In genomic region chr3:104962141-104962611, GRCm38 (mm10) we compare ENCODE assay signal across 7 mouse cellular contexts. TPM values are rescaled to one million over a fixed set of nuclear protein-coding genes. Genes with fewer than 3 reads are reported as not detected.
DNase-seq lines count a peak whose midpoint lies in the region; ATAC-seq and TF ChIP-seq lines count a peak whose summit lies in the region.

No protein-coding gene starts in this region.

- no peaks in the 10 kb centered on the region for H3K9me3 ChIP-seq in E14TG2a.4 (ENCODE audit: low read length)
- no peaks in the 10 kb centered on the region for H3K9me3 ChIP-seq in heart, embryonic 15.5 days (replicated peaks)
- H3K9me3 ChIP-seq in limb, embryonic 13.5 days = no peaks in the 10 kb centered on the region
- H3K9me3 ChIP-seq in neural tube, embryonic 11.5 days (ENCODE audit: control insufficient read depth, low read length) = no peaks in the 10 kb centered on the region

- H3K36me3 ChIP-seq in E14TG2a.4 (ENCODE audit: insufficient read depth, low read length) = no peaks in the 10 kb centered on the region
- H3K36me3 ChIP-seq in heart, embryonic 15.5 days = no peaks in the 10 kb centered on the region
- no peaks in the 10 kb centered on the region; the same call in 1 of the 2 replicates for H3K36me3 ChIP-seq in limb, embryonic 13.5 days
- H3K36me3 ChIP-seq in neural tube, embryonic 11.5 days (ENCODE audit: control insufficient read depth, insufficient read depth, low read length) = no peaks in the 10 kb centered on the region

- H3K4me3 ChIP-seq in E14TG2a.4 (replicated peaks; ENCODE audit: low read length) = peak overlapping the region; percentile 75
- H3K4me3 ChIP-seq in heart, embryonic 15.5 days = peak overlapping the region; percentile 59
- peak overlapping the region; percentile 58 for H3K4me3 ChIP-seq in limb, embryonic 13.5 days
- peak overlapping the region; percentile 40 for H3K4me3 ChIP-seq in neural tube, embryonic 11.5 days (ENCODE audit: low read depth, low read length)

- H3K27ac ChIP-seq in heart, embryonic 15.5 days = no peak overlapping the region
- no peak overlapping the region for H3K27ac ChIP-seq in limb, embryonic 13.5 days
- no peak overlapping the region for H3K27ac ChIP-seq in neural tube, embryonic 11.5 days (ENCODE audit: low read depth, low read length)

- peaks cover 88% of the 10 kb centered on the region for H3K27me3 ChIP-seq in E14TG2a.4 (ENCODE audit: insufficient read depth, low read length)
- H3K27me3 ChIP-seq in heart, embryonic 15.5 days = peaks cover 46% of the 10 kb centered on the region
- peaks cover 68% of the 10 kb centered on the region for H3K27me3 ChIP-seq in limb, embryonic 13.5 days
- H3K27me3 ChIP-seq in neural tube, embryonic 11.5 days (ENCODE audit: control insufficient read depth, insufficient read depth, low read length) = peaks cover 45% of the 10 kb centered on the region

- TF ChIP-seq CTCF in E14TG2a.4 (conservative IDR thresholded peaks at IDR 0.05; ENCODE audit: low read length) = no peak

- no peak for ATAC-seq in heart, embryonic 15.5 days (replicated peaks; ENCODE audit: insufficient number of reproducible peaks, insufficient read depth, low FRiP score, low read depth)
- ATAC-seq in limb, embryonic 13.5 days (ENCODE audit: low FRiP score, low read depth) = peak; percentile 35
- ATAC-seq in neural tube, embryonic 11.5 days (ENCODE audit: insufficient read depth, low FRiP score, low TSS enrichment) = no peak

- peak overlapping the region; percentile 91 for H3K4me2 ChIP-seq in heart, embryonic 15.5 days
- H3K4me2 ChIP-seq in limb, embryonic 13.5 days (replicated peaks) = peak overlapping the region; percentile 76
- H3K4me2 ChIP-seq in neural tube, embryonic 11.5 days (ENCODE audit: low read depth) = peak overlapping the region; percentile 61

- H3K9ac ChIP-seq in heart, embryonic 15.5 days = peak overlapping the region; percentile 46; the same call in 1 of the 2 replicates
- H3K9ac ChIP-seq in limb, embryonic 13.5 days = peak overlapping the region; percentile 62; the same call in 1 of the 2 replicates
- H3K9ac ChIP-seq in neural tube, embryonic 11.5 days (ENCODE audit: low read length) = no peak overlapping the region

- peaks cover 45% of the 10 kb centered on the region for H3K4me1 ChIP-seq in E14TG2a.4 (replicated peaks; ENCODE audit: low read depth, low read length)
- H3K4me1 ChIP-seq in heart, embryonic 15.5 days (replicated peaks) = peaks cover 27% of the 10 kb centered on the region
- peaks cover 70% of the 10 kb centered on the region for H3K4me1 ChIP-seq in limb, embryonic 13.5 days
- H3K4me1 ChIP-seq in neural tube, embryonic 11.5 days (ENCODE audit: control insufficient read depth, insufficient read depth, low read length) = no peaks in the 10 kb centered on the region

- WGBS in heart, embryonic 15.5 days = under 1% methylated on average over 31 of the region's 31 CpGs
- 1% methylated on average over 31 of the region's 31 CpGs for WGBS in limb, embryonic 13.5 days
- 1% methylated on average over 31 of the region's 31 CpGs for WGBS in neural tube, embryonic 11.5 days

- DNase-seq in CD4-positive helper T cell, adult 2 months (ENCODE audit: low read depth, low spot score) = peak; percentile 26
- DNase-seq in neural tube, embryonic 11.5 days (ENCODE audit: low spot score) = peak; percentile 53
- no peak for DNase-seq in frontal cortex, postnatal 25 days (ENCODE audit: low spot score in 2 of 2)
- no peak for DNase-seq in cerebellum, postnatal 25 days

RNA-seq across cellular contexts. Expression of gene Wnt2b, which starts 0.5 kb away (rescaled TPM):
- polyA plus RNA-seq in heart, embryonic 15.5 days (2015; fragmentation: Nextera tagmentation; extraction: Ambion mirVana) = 1.3 and 2.0 TPM in 2 replicates
- 1.2 and 1.3 TPM in 2 replicates for polyA plus RNA-seq in limb, embryonic 13.5 days (2015; fragmentation: Nextera tagmentation; extraction: Ambion mirVana)
- polyA plus RNA-seq in neural tube, embryonic 11.5 days (2014; fragmentation: Nextera tagmentation; extraction: Ambion mirVana) = 0.90 and 1.5 TPM in 2 replicates

Comparison
In these comparisons a context has a peak if more than half of its experiments do, and no peak if none do; other contexts are left out.
1. DNase-seq: peak in CD4-positive helper T cell, adult 2 months (single experiment) and neural tube, embryonic 11.5 days (single experiment); none in frontal cortex, postnatal 25 days (0 of 2) and cerebellum, postnatal 25 days (0 of 2).
2. Peak in every context shown above with its lines, with median percentiles within 50 percentile points of each other: H3K4me3 ChIP-seq and H3K4me2 ChIP-seq.